Mouse (Mus musculus): ENCODE results near the gene Cntnap2. TPM values are rescaled to one million over a fixed set of nuclear protein-coding genes. Genes with fewer than 3 reads are reported as not detected.

Gene Cntnap2
- total RNA-seq, 4 experiments from 2014 or later, result not detected

DNA sequence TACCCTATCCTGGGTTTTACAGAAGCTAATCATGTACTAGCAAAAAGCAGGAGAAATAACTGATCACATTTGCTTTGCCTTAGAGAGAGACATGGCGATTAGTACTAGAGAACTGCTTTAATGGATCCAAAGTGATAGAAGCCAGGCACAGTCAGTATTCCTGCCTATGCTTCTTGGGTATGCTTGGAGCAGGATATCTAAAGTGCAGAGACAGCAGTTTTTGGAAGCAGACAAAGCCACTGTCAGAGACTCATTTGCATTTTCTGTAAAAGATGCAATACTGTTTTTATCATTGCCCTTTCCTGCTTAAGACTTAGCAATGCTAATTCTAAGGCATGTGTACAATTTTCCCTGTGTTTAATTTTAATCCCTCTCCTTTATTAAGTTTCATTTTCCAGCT is 1637.0 kb downstream of the Cntnap2 start:
- DNase-seq (ENCODE audit: low spot score), result no peak

DNA sequence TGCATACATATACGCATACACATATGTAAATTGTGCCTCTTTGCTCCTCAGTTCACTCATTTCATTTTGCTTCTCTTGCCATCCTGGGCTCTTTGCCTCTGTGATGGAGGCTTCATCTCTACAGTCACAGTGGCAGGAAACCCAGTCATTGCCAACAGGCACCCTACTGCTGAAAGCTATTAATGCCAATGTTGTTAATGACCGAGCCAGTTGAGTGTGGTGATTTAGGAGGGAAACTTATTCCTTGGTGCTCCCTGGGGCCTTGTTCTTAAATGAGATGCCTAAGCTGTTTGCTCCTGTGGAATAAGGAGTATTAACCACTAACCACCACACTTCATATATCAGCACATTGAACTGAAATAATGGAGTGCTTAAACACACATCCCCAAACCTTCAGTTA is 1640.2 kb downstream of the Cntnap2 start:
- no peak for DNase-seq (ENCODE audit: low spot score)

DNA sequence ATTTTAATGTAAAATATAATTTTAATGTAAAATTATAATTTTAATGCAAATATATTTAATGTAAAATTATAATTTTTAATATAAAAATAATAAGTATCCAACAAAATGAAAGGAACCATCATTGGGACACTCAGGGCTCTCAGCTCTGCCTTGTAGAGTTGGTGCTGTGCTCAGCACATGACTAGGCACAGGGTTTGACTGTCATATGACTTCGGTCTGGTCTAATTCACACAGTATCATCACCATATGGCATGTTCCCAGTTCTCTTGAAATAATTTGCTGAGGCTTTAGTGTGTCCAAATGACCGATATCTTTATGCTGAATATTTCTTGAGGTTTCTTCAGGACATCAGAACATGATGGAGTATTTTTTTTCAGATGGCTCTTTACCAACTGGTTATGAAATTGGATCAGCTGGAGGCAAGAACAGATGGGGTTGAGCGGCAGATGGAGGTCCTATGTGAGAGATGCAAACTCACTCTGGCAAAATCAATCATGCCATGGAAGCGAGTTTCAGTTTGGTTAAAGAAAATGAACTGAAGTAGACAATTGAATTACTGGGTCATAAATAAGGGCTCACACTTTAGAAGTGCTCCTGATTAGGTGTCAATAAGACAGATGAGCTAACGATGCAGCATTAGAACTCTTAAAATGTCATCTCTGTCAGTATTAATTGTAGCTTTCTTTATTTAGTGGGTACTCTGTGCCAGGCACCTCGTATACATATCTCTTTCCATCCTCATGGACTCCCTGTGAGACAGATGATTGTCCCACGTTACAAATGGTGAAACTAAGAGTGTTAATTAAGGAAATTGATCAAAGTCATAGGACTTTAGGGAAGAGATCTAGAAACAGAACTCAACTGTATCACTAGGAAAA is 1645.4 kb downstream of the Cntnap2 start:
- no peak for DNase-seq (ENCODE audit: low spot score)

DNA sequence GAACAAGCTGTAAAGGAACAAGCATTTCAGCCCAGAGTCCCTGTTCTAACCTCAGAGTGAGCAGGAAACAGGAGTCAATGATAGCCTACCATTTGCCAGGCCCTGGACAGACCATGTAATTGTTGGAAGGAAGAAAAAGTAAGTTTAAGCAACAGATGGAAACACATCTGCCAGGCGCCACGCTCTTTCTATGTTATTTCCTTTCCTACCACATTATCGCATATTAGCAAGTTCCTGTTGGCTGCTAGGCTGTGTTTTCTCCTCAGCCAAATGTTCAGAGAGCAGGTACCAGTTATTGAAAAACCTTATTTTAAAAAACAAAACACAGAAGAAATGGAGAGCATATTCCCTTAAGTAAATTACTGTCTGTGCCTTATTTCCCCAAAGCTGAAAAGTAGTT is 1646.8 kb downstream of the Cntnap2 start:
- DNase-seq (ENCODE audit: low spot score), result no peak

DNA sequence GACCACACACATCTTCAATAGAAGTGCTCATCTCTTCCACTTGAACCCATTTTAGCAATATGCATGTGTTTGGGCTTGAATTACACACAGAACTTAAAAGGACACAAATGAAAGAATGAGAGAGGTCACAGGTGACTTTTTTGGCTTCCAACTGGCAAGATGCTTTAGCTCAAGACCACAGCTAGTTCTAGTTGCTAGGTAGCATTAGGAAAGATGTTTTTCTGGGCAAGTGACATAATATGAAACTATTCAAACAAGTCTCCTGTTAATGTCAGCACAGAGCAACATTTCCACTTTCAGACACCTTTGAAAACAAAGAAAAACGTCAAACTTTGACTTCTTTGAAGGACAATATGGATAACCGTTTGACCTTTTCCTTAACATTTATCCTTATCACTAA is 1657.4 kb downstream of the Cntnap2 start:
- no peak for DNase-seq (ENCODE audit: low spot score)

DNA sequence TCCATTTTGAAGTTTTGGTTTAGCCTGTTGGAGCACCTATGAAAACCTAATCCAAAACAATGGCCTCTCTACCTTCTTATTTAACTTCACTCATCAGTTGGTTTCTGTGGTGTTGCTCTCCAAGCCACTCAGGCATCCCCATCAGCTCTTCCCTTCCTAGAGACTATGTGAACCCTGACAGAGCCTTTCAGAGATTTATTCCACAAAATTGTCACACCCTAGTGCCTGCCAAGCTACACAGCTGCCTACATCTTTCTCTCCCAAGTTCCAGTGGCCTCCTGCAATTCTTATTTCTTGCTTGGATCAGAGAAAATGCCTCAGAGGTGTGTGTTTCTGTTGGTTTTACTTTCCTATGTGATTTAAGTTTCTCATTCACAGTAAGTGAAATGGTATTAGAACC is 1674.6 kb downstream of the Cntnap2 start:
- DNase-seq (ENCODE audit: low spot score), result no peak

DNA sequence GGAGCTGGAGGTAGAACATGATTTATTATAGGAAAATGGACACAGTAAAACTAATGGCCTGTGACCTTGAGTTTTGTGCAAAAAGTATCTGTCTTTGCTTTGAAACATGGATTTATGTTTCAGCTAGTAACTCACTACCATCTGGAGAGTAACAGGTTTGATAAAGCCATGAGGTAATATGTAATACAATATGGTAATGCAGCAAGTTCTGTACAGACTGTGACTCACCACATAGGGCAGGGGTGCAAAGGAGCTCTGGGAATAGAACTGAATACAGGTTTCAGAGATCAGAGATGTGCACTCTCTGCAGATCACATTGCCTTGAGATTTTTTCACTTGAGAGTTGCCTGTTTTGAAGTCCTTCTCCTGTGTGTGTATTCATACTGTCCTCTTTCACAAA is 1689.3 kb downstream of the Cntnap2 start:
- no peak for DNase-seq (ENCODE audit: low spot score)

DNA sequence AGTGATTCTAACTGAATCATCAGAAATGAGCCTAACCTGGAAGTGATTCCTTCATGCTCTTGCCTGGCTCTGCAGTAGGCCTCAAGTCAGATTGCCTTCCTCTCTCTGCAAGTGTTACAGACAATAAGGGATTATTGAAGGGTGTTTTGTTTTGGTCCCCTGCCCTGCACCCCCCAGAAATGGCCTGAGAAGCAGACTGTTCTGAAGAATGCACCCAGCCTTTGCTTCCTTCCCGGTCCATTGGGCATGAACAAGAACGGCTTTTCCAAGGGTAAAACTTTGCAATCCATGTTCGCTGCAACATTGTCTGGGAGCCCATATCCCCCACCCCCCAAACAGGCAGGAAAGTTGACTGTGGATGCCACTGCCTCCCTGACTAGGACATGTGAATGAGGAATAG is 1704.3 kb downstream of the Cntnap2 start:
- no peak for DNase-seq (ENCODE audit: low spot score)

DNA sequence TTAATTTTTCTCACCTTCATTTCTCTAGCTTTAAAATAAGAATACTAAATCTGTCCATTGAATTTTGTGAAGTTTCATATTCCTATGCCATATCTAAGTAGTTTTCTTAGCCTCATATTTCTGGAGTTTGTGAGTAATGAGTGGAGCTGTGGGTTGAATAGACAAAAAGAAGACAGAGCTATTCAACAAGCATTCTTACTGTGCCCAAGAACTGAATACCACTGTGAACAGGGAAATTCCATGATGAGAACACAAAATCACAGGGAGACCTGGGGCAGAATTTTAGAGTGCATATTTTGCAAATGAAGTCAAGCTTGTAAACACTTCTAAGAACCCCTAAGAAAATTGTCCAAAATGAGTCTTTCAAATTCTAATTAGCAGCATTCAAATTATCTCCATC is 1715.4 kb downstream of the Cntnap2 start:
- DNase-seq (ENCODE audit: low spot score), result no peak

DNA sequence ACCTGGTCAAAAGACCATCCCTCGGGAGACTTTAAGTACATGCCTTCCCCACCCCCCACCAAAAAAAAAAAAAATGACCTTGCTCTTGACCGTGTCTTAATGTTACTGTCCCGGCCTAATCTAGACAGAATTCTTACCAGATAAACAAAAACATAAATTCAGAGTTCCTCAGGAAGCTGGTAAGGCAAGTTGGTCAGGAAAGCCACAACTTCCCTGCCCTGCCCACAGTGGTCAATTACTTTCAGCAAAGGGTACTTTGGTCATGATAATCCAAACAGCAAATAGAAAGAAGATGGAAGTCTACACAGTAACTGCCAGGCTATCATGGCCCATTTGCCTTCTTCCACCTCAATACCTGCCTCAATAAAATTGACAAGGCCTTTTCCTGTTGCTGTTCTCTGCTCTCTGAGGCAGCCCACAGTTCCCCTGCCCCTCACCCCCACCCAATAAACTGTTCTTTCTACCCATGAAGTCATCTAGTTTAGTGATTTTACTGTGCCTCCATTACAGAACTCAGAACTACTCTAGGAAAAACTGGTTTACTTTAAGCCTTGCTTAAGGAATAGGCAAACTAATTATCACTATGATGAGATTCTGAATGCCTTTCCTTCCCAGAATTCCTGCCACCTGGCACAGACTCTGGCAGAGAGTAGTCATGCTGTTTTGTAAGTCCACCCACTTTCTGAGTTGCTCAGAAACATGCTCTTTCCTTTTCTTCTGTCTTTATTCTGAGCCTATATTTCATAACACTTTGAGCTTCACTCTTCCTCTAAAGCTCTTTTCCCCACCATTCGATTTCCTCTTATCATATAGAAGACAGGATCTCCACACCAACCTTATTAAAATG is 1743.3 kb downstream of the Cntnap2 start:
- DNase-seq (ENCODE audit: low spot score), result no peak

DNA sequence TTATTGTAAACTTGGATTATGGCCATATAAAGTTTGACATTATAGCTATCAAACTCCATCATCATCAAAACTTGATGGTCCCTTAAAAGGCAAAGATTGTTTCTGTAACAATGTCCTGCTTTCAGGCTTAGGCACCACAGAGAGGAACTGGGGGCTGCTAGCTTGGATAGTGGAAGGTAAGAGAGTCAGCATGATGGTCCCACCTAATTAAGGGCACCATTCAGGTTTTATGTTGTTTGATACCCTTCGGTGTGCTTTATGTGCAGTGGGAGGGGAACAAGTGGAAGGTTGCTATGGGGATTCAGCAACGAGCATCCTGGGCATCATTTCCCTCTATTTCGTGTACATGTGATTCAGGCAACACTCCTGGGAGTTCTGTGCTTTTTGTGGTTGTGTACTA is 1797.5 kb downstream of the Cntnap2 start:
- DNase-seq (ENCODE audit: low spot score), result no peak

DNA sequence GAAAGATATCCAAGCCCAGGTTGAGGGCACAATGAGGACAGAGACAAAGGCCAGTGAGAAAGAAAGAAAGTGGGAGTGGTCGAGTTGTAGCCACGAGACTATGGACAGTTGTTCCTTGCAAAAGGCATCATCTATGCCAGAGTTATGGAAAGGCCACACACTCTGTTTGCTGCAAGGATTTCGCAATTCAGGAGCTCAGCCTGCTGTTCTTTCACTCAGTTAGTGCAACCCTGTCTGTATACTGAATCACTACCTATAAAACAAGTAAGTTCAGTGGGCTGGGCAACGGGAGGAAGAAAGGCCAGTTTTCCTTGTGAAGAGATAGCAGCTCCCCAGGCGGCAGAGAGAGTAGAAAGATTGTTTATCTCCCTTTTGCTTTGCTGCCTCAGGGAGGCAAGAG is 1801.9 kb downstream of the Cntnap2 start:
- no peak for DNase-seq (ENCODE audit: low spot score)

DNA sequence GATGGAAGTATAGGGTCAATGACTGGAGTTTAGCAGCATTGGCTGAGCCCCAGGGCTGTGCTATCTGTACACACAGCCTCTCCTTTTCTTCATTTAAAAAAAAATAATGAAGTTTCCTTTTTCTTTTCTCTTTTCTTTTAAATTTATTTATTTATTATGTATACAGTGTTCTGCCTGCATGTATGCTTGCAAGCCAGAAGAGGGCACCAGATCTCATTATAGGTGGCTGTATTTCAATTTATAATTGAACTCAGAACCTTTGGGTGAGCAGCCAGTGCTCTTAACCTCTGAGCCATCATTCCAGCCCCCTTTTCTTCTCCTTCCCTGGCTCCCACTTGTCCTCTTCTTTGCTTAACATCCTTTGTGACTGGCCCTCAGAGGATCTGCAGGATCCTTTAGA is 1807.2 kb downstream of the Cntnap2 start:
- no peak for DNase-seq (ENCODE audit: low spot score)

DNA sequence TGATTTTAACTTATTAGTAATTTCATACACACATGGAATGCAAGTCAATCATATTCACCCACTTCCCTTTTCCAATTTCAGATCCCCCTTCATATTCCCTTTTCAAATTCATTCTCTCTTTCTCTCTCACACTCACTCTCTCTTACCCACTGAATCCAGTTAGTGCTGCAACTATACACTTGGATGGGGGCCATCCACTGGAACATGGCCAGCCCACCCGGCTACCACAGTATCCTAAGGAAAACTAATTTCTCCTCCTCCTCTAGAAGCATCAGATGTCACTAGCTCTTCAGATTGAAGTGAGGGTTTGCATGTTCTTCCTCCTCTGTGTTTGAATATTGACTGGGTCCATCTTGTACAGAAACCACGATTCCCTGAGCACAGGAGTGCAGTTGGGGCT is 1827.1 kb downstream of the Cntnap2 start:
- DNase-seq (ENCODE audit: low spot score), result no peak

DNA sequence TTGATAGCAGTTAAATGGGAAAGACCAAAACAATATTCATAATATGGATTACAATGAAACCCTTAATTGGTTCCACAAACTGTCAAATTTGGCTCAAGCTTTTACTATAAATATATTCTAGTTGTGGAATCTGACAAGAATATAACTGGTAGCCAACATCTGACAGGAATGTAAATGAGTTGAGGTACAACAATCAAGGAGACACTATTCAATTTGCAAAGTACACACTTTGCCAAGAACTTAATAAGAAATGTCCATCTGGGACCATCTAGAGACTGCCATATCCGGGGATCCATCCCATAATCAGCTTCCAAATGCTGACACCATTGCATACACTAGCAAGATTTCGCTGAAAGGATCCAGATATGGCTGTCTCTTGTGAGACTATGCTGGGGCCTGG is 1850.0 kb downstream of the Cntnap2 start:
- DNase-seq (ENCODE audit: low spot score), result no peak

DNA sequence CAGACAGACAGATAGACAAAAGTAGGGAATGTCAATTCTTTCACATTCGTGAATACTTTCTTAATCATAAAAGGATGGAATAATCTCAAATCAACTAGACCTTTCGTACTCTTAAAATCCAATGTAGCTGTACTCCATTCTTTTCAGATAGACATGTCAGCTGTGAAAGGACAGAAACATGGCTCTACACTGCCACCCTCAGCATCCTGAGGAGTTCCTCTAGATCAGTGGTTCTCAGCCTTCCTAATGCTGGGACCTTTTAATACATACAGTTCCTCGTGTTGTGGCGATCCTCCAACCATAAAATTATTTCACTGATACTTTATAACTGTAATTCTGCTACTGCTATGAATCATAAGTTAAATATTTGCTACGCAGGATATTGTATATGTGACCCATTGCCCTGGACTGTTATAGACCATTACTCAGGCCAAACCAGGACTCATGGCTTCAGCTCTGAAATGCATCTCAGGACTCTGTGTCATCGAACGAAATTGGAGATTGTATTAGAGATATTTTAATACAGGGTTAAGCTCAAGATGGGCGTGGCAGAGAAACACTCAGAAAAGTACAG is 1859.6 kb downstream of the Cntnap2 start:
- no peak for DNase-seq (ENCODE audit: low spot score)

DNA sequence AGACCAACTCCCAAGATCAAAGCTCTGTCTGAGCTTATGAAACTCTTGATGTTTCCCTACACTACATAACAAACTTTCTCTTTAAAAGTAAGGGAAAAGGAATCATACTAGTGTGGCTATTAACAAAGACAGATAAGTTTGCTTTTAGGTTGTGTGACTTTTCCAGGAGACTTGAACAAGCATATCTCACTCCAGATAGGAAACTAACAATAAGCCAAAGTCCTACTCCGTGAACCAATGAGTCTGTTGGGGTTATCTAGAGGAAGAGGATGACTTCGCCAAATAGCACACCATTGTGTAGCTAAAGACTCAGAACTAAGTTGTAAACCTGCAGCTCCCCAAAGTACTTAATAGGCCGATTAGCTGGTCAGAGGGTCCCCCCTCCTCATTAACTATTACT is 1860.8 kb downstream of the Cntnap2 start:
- DNase-seq (ENCODE audit: low spot score), result no peak

DNA sequence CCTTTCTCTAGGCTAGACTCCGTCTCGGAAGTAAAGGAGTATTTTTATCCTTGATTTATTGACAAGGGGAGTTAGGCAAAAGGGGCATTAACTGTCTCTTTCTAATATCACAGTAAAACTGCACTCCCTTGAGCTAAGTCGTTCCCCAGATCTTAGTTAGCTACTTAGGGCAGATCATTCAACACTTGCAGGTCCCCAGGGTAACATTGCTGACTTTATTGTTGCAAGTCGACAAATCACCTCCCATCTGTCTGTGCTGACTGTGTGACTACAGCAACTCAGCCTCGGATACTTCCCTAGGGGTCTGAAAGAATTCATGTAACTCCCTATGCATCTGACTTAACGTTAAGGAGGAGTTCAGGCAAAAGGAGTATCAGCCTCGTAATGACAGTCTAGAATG is 1865.6 kb downstream of the Cntnap2 start:
- no peak for DNase-seq (ENCODE audit: low spot score)

DNA sequence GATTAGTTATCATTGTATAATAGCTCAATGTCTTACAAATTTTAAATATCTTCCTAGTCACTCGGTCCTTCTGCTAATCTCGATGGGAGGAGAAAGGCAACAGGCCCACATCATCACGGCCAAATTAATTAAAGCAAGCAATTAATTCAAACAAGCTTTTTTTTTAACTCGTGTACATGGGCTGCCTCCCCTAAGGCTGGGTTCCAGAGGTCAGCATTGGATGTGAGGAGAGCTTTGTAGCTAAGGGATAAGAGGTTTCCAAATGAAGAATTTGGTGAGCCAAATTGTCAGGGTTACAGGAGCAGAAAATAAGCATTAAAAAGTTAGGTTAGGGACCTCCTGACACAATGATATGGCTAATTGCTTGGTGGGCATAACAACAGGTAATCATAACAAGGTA is 1886.5 kb downstream of the Cntnap2 start:
- DNase-seq (ENCODE audit: low spot score), result no peak

DNA sequence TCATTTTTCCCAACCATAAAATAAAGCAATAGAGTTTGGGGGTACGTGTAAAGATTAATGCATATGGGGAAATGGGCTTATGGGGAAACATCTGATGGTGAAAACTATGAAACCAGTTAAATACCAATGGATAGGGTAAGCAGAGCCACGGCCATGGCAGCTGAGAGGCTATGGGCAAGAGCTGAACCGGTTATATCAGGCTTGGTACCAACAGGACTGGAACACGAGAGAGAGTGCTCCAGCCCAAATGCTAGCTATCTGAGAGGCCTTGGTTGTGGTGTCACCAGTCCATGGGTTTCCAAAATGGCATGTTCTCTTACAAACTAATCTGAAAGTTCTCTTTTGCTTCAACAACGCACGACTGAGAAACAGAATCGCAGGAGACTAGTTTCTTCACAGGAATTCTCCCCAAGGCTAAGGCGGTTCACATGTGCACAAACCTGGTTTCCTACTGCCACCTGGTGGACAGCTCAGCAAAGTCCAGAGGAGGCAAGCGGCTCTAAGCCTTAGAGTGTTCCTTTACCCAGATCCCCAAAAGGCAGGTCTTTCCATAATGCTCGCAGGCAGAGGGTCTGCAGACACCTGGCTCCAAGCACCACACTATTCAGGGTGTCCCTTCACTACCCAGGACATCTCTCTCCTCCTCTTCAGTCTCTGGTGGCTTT is 1902.0 kb downstream of the Cntnap2 start:
- peak; percentile 7 for DNase-seq (ENCODE audit: low spot score)

DNA sequence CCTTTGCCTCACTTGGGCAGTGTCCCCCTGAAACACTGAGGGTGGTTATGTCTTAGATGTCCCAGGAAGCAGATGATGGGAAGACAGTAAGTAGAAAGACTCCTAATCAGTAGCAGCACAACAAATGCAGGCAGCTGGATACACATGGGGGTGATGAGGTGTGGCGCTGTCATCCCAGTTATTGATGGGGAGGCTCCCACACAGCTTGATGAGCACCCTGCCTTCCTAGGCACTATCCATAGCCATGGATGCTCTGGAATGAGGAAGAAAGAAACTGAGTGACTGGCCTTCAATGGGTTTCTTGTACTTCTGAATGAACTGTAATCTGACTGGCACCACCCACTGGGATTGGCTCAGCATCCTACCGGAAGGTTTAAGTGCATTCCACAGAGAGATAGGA is 1904.1 kb downstream of the Cntnap2 start:
- DNase-seq (ENCODE audit: low spot score), result no peak

DNA sequence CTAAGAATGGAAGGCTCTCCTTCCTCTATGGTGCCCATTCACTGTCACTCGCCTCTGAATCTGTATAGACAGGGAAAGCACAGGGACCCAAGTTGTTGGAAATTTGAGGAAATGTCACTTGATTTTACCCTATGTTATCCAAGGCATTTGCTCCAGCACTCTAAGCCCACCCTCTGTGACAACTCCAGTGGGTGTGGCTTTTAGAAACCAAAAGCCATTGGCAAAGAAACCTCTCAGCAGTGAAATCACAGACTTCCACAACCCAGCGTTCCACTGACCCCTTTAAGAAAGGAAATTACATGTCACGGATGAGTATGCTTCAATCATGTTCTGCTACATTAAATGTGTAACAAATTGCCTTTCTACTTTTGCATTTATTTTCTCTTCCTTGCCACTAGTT is 1904.5 kb downstream of the Cntnap2 start:
- DNase-seq (ENCODE audit: low spot score), result no peak

All from heart, adult 8-10 months (tissue).